Mouse (Mus musculus): ENCODE data around the gene Smap1. TPM values are rescaled to one million over a fixed set of nuclear protein-coding genes. Genes with fewer than 3 reads are reported as not detected.

Smap1 gene
- polyA plus RNA-seq, 1 experiment from 2014 or later = 44.9 TPM

- no peak for TF ChIP-seq EP300 (optimal IDR thresholded peaks at IDR 0.05)
- TF ChIP-seq CTCF (IDR thresholded peaks at IDR 0.05; ENCODE audit: low read depth) = no peak
- H3K9me3 ChIP-seq (ENCODE audit: control insufficient read depth, low read length) = no peaks in the 10 kb centered on the region
- H3K9ac ChIP-seq (ENCODE audit: low read length) = no peak overlapping the region
- no peak overlapping the region for H3K4me3 ChIP-seq (ENCODE audit: low read depth, low read length)
- DNase-seq (ENCODE audit: low spot score) (no peak), ATAC-seq (ENCODE audit: low FRiP score, low TSS enrichment) (no peak)
- H3K36me3 ChIP-seq (ENCODE audit: control insufficient read depth, insufficient read depth, low read length) = peaks cover 10% of the 10 kb centered on the region
- no peaks in the 10 kb centered on the region for H3K27me3 ChIP-seq (ENCODE audit: control insufficient read depth, insufficient read depth, low read length)
- no peak overlapping the region for H3K4me2 ChIP-seq (replicated peaks; ENCODE audit: low read depth)
- H3K4me1 ChIP-seq (replicated peaks; ENCODE audit: control insufficient read depth, insufficient read depth) = no peaks in the 10 kb centered on the region
- WGBS = 72% methylated on average over 2 of the region's 2 CpGs
- H3K27ac ChIP-seq (replicated peaks) = no peak overlapping the region
These were observed 61.2 kb downstream of the Smap1 start for GRCm38 (mm10) chr1:23860944-23861343.

DNA sequence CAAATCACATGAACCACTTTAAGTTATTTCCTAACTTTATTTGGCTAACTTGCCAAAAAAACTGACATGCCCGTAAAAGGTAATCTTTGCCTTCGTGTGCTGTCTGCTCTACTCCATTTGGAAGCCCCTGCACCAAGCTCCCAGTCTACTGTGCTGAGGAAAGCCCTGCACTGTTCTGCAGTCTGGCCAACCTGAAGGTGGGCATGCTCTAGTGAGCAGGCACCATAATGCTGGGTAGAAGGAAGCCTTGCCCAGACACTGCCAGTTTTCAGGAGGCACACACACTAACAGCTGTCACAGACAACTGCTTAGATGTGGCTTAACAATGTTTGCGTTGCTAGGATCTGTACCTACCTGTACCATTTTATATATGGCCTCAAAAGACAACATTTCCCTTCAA, 66.5 kb downstream of the Smap1 start:
- peaks cover 15% of the 10 kb centered on the region for H3K36me3 ChIP-seq (ENCODE audit: control insufficient read depth, insufficient read depth, low read length)
- H3K27me3 ChIP-seq (ENCODE audit: control insufficient read depth, insufficient read depth, low read length) = no peaks in the 10 kb centered on the region
- WGBS = 70% methylated on average over 3 of the region's 3 CpGs
- H3K4me2 ChIP-seq (replicated peaks; ENCODE audit: low read depth) = no peak overlapping the region
- no peak overlapping the region for H3K4me3 ChIP-seq (ENCODE audit: low read depth, low read length)
- no peak overlapping the region; the same call in 1 of the 2 replicates for H3K27ac ChIP-seq (replicated peaks)
- H3K9ac ChIP-seq (ENCODE audit: low read length) = no peak overlapping the region
- ATAC-seq (ENCODE audit: low FRiP score, low TSS enrichment) = no peak
- no peak for DNase-seq (ENCODE audit: low spot score)
- no peaks in the 10 kb centered on the region for H3K4me1 ChIP-seq (replicated peaks; ENCODE audit: control insufficient read depth, insufficient read depth)
- TF ChIP-seq EP300 (optimal IDR thresholded peaks at IDR 0.05) (no peak), CTCF (IDR thresholded peaks at IDR 0.05; ENCODE audit: low read depth) (no peak)
- no peaks in the 10 kb centered on the region for H3K9me3 ChIP-seq (ENCODE audit: control insufficient read depth, low read length)

- Histone ChIP-seq H3K9me3 (ENCODE audit: control insufficient read depth, low read length) (no peaks in the 10 kb centered on the region), H3K27ac (replicated peaks) (no peak overlapping the region), H3K36me3 (ENCODE audit: control insufficient read depth, insufficient read depth, low read length) (peaks cover 10% of the 10 kb centered on the region), H3K27me3 (ENCODE audit: control insufficient read depth, insufficient read depth, low read length) (no peaks in the 10 kb centered on the region), H3K9ac (ENCODE audit: low read length) (no peak overlapping the region), H3K4me2 (replicated peaks; ENCODE audit: low read depth) (no peak overlapping the region), H3K4me1 (replicated peaks; ENCODE audit: control insufficient read depth, insufficient read depth) (no peaks in the 10 kb centered on the region), H3K4me3 (ENCODE audit: low read depth, low read length) (no peak overlapping the region)
- ATAC-seq (ENCODE audit: low FRiP score, low TSS enrichment) (no peak), DNase-seq (ENCODE audit: low spot score) (no peak)
- WGBS = 53% methylated on average over 10 of the region's 10 CpGs
- no peak for TF ChIP-seq CTCF (IDR thresholded peaks at IDR 0.05; ENCODE audit: low read depth)
- TF ChIP-seq EP300 (optimal IDR thresholded peaks at IDR 0.05) = no peak
These were observed 76.0 kb downstream of the Smap1 start for GRCm38 (mm10) chr1:23846044-23846680.

DNA sequence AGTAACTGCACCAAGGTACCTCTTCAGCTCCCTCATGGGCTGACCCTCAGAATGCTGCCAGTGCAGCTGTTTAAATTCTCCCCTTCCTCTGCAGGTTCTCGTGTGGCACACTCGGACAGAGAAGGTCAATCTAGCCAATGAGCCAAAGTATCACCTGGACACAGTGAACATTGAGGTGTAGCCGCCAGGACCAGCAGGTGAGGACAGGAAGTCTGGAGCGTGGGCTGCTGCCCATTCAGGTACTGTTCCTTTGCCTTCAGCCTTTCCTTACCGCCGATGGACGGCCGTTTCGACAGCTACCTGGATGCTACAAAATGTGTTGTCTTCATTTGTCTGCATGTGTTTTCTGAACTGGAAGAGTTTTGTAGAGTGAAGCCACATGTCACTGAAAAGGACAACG, 77.1 kb downstream of the Smap1 start:
- no peak for ATAC-seq (ENCODE audit: low FRiP score, low TSS enrichment)
- H3K36me3 ChIP-seq (ENCODE audit: control insufficient read depth, insufficient read depth, low read length) = peaks cover 10% of the 10 kb centered on the region

DNA sequence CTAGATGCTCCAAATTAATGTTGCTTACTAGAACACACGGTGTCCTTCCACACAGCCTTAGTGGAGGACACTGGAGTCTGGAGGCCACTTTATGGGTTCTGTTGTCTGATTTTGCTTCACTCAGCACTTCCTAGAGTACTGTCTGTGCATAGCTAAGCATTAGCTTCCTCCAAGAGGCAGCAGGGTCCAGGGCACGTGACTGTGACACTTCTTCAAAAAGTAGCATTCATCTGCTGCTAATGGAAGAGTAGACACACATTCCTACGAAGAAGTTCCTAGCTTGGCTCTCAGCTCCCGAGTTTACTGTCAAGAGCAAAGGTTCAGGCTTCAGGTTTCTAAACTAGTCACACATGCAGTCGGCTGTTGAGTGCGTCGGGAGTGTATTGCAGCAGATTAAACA, 78.3 kb downstream of the Smap1 start:
- Histone ChIP-seq H3K9me3 (ENCODE audit: control insufficient read depth, low read length) (no peaks in the 10 kb centered on the region), H3K4me3 (ENCODE audit: low read depth, low read length) (no peak overlapping the region), H3K36me3 (ENCODE audit: control insufficient read depth, insufficient read depth, low read length) (peaks cover 10% of the 10 kb centered on the region), H3K27ac (replicated peaks) (no peak overlapping the region), H3K4me1 (replicated peaks; ENCODE audit: control insufficient read depth, insufficient read depth) (no peaks in the 10 kb centered on the region), H3K4me2 (replicated peaks; ENCODE audit: low read depth) (no peak overlapping the region), H3K27me3 (ENCODE audit: control insufficient read depth, insufficient read depth, low read length) (no peaks in the 10 kb centered on the region), H3K9ac (ENCODE audit: low read length) (no peak overlapping the region)
- WGBS = 69% methylated on average over 7 of the region's 7 CpGs
- ATAC-seq (ENCODE audit: low FRiP score, low TSS enrichment) (no peak), DNase-seq (ENCODE audit: low spot score) (no peak)
- TF ChIP-seq EP300 (optimal IDR thresholded peaks at IDR 0.05) = no peak
- TF ChIP-seq CTCF (IDR thresholded peaks at IDR 0.05; ENCODE audit: low read depth) = no peak

More for the DNA sequence above, 77.1 kb downstream of the Smap1 start:
- no peaks in the 10 kb centered on the region for H3K27me3 ChIP-seq (ENCODE audit: control insufficient read depth, insufficient read depth, low read length)
- H3K9ac ChIP-seq (ENCODE audit: low read length) = no peak overlapping the region
- H3K27ac ChIP-seq (replicated peaks) = no peak overlapping the region
- H3K4me1 ChIP-seq (replicated peaks; ENCODE audit: control insufficient read depth, insufficient read depth) = no peaks in the 10 kb centered on the region
- no peak overlapping the region for H3K4me3 ChIP-seq (ENCODE audit: low read depth, low read length)
- TF ChIP-seq EP300 (optimal IDR thresholded peaks at IDR 0.05) (no peak), CTCF (IDR thresholded peaks at IDR 0.05; ENCODE audit: low read depth) (no peak)
- DNase-seq (ENCODE audit: low spot score) = no peak
- H3K9me3 ChIP-seq (ENCODE audit: control insufficient read depth, low read length) = no peaks in the 10 kb centered on the region
- WGBS = 90% methylated on average over 10 of the region's 10 CpGs
- no peak overlapping the region for H3K4me2 ChIP-seq (replicated peaks; ENCODE audit: low read depth)

- TF ChIP-seq EP300 (optimal IDR thresholded peaks at IDR 0.05) (no peak), CTCF (IDR thresholded peaks at IDR 0.05; ENCODE audit: low read depth) (no peak)
These were observed 79.5 kb downstream of the Smap1 start for GRCm38 (mm10) chr1:23842629-23843028.

More at GRCm38 (mm10) chr1:23842629-23843028, 79.5 kb downstream of the Smap1 start:
- Histone ChIP-seq H3K27ac (replicated peaks) (no peak overlapping the region), H3K4me3 (ENCODE audit: low read depth, low read length) (no peak overlapping the region), H3K9ac (ENCODE audit: low read length) (no peak overlapping the region), H3K9me3 (ENCODE audit: control insufficient read depth, low read length) (no peaks in the 10 kb centered on the region), H3K27me3 (ENCODE audit: control insufficient read depth, insufficient read depth, low read length) (no peaks in the 10 kb centered on the region), H3K4me1 (replicated peaks; ENCODE audit: control insufficient read depth, insufficient read depth) (no peaks in the 10 kb centered on the region), H3K36me3 (ENCODE audit: control insufficient read depth, insufficient read depth, low read length) (peaks cover 10% of the 10 kb centered on the region), H3K4me2 (replicated peaks; ENCODE audit: low read depth) (no peak overlapping the region)
- no peak for DNase-seq (ENCODE audit: low spot score)
- WGBS = 78% methylated on average over 3 of the region's 3 CpGs
- ATAC-seq (ENCODE audit: low FRiP score, low TSS enrichment) = no peak

All from stomach, postnatal 0 days (tissue).